Mouse (Mus musculus): ENCODE results near the gene Klk7.

The Klk7 gene

DNA sequence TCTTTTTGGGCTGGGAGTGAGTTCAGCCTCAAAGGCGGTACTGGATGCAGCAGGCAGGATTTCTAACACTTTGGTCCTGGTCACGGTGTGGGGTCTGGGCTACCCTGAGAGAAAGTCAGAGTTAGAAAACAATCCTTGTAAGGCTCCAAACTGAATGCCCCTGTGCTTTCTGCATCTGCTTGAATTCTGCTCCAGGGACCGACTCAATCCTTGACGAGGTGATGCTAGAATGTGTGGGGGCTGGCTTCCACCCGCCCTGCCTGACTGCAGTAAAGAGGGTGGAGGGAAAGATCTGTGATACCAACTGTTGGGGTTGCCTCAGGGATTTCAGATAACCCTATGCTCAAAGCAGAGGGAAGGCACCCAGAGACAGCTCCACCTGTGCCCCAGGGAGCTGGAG is at the start of gene Klk7:
Gene Klk7 (plus strand): TSS at position 301 of the 400 bp plus-strand sequence.
- no peak for DNase-seq (ENCODE audit: low spot score)

DNA sequence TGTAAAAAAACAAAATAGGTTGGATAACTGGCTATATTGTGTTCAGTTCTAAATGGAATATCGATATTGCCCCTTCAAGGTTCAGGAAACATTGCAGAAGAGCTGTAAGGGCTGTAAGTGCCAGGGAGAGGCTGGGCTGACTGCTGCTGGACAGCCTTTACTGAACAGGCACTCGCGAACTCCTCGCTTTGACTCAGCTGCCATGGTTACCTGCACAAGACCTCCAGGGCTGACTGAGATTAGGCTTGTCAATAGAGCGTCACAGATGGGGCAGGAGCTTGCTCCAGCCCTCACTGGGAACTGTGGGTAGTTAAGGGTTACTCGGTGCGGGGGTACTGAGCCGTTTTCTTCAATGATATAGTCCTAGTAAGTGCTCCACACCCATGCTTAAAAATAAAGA is 44.6 kb upstream of the Klk7 start:
- no peak for DNase-seq (ENCODE audit: low spot score)

DNA sequence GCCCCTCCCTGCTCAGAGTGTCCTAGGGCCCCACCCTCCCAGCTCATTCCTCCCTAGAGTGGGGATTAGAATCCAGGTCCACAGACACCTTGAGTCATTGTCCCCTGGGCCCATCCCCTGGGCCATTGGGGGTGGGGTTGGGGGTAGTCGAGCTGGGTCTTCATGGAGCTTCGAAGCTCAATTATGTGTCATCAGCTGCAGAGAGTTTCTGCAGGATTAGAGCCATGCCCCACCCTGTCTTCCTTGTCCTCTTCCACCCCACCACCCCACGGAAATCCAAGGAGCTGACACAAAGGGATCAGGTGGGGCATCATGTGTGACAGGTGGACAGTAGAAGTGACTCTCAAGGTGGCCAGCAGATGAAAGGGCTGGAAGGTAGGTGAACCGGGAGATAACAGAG is 42.5 kb upstream of the Klk7 start, which contains the start of gene Klk12:
Gene Klk12 (plus strand): TSS at position 301 of the 400 bp plus-strand sequence.
- DNase-seq (ENCODE audit: low spot score): no peak

DNA sequence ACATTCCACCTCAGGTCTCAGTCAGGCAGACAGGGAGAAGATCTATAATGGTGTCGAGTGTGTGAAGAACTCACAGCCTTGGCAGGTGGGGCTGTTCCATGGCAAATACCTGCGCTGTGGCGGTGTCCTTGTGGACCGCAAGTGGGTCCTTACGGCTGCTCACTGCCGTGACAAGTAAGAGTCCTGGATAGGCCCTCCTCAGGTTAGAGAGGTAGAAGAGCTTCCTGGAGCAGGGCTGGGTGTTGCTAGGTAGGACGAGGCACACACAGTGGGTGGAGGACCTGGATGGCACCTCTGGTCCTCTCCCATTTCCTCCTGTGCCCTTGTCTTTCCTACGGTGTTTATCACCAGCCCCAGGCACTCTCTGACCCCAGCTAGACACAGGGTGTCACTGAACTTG is 41.5 kb upstream of the Klk7 start:
- no peak for DNase-seq (ENCODE audit: low spot score)

DNA sequence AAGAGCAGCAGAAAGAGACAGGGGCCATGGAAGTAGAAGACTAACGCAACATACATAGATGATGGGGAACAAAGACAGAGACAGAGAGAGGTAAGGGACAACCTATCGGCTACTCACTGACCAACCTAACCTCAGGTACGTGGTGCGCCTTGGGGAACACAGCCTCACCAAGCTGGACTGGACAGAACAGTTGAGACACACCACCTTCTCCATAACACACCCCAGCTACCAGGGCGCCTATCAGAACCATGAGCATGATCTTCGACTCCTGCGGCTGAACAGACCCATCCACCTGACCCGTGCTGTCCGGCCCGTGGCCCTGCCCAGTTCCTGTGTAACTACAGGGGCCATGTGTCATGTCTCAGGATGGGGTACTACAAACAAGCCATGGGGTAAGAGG is 40.4 kb upstream of the Klk7 start:
- DNase-seq (ENCODE audit: low spot score): no peak

DNA sequence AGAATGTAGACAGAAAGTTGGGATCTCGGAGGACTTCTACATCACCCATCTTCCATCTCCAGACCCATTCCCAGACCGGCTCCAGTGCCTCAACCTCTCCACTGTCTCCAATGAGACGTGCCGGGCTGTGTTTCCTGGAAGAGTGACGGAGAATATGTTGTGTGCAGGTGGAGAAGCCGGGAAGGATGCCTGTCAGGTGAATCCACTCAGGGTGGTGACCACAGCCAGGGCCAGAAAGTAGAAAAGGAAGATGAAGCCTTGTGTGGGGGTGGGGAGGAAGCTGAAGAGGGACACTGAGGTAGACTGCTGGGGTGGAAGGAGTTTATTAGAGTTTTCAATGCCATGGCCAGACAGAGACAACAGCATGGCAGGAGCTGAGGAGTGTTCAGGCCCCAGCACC is 39.2 kb upstream of the Klk7 start:
- DNase-seq (ENCODE audit: low spot score): no peak

DNA sequence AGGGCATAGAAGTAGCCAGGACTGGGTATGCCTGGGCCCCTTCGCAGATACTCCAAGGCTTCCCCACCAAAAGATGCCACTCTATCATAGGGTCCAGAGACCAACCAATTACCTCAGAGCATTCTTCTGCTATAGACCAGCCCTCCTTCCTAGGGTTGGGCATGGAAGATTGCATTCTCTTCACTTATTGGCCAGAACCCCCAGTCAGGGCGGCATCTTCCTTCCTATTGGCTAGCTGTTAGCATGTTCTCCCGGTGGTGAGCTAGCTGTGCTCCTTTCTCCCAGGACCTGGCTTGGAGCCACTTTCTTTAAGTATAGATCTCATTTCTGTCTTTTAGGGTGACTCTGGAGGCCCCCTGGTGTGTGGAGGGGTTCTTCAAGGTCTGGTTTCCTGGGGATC is 38.2 kb upstream of the Klk7 start:
- DNase-seq (ENCODE audit: low spot score): no peak

DNA sequence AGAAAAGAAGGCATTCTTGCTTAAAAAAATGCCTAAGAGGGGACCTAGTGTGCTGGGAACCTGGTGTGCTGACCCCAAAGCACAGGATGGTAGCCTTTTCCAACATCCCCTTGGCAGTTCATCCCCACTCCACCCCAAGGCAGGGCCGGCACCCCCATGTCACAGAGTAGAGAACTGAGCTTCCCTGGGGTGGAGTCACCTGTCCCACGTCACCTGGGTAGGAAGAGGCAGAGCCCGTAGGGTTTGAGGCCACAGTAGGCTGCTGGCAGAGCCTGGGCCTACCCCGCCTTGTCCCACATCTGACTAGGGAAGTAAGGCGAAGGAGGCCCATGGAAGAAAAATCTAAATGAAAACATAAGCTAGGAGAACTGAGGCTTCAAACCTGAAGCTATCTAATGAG is 36.7 kb upstream of the Klk7 start, which contains the start of gene Klk11:
Gene Klk11 (plus strand): TSS at position 241 of the 400 bp plus-strand sequence.
- DNase-seq (ENCODE audit: low spot score): no peak

DNA sequence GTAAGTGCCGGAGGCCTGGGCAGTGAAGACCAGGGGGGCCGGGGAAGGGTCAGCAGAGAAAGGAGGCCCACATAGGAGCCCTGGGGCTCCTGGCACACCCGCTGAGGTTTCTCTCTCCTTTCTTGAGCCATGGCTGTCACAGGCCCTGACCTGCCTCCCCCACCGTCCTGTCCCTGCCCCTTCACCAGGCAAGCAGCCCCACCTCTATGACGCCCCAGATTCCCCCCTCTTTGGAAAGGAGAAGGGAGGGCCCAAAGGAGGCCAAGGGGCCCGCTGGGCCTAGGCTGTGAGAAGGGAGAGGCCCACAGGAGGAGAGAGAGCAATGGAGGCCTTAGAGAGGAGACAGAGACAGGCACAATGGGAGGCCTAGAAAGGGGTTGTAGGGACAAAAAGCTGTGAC is 36.3 kb upstream of the Klk7 start:
- DNase-seq (ENCODE audit: low spot score): no peak

DNA sequence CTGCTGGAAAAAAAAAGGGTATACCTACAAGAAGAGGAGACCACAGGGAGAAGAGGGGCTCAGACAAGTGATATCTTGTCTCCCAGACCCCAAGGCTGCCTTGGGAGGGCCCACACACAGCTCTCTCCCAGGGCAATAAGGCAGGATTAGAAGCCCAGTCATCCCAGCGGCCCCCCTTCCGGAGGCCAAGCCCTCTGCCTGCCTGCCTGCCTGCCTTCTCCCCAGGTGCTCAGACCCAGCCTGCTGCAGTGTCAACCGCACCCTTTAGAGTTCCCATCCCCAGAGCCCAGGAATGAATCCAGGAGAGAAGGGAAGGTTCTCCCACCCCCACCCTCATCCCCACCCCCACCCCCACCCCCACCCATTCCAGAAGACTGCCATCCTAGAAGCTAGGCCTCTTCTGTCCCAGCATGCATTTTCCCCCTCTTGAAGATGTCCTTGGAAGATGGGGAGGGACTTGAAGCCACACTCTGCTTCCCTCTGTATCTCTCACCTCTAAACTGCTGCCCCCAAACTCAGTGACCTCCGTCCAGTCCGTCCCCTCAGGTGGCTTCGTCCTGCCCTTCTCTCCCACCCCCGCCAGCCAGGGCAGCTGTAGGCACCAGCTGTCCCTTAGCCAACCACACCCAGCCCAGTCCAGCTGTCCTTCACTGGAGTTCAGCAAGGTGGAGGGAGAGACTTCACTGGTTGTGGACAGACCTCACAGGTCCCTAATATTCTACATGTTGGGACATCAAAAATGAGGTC is 35.6 kb upstream of the Klk7 start:
- DNase-seq (ENCODE audit: low spot score): no peak

DNA sequence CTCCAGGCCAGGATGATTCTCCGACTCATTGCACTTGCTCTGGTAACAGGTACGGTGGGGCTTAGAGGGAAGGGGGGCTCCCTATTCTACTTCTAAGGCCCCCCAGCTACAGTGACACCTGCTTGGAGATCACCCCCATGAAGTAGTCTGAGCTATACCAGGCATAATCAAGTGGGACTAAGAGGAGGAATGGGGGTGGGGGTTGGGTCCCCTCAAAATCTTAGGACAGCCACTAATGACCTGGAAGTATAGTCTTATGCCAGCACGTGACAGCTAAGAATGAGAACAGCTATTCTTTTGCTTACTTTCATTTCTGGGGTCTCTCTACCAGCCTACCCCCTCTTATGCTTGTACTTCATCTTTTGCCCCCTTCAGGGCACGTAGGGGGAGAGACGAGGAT is 34.6 kb upstream of the Klk7 start:
- no peak for DNase-seq (ENCODE audit: low spot score)

DNA sequence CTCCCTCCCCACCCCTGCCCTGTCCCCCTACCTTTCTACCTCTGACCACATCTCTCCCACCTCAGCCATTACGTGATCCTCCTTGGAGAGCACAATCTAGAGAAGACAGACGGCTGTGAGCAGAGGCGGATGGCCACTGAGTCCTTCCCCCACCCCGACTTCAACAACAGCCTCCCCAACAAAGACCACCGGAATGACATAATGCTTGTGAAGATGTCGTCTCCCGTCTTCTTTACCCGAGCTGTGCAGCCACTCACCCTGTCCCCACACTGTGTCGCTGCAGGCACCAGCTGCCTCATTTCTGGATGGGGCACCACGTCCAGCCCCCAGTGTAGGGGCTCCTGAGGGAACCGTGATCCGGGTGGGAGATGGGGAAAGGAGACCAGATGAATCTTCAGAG is 33.7 kb upstream of the Klk7 start:
- DNase-seq (ENCODE audit: low spot score): no peak

DNA sequence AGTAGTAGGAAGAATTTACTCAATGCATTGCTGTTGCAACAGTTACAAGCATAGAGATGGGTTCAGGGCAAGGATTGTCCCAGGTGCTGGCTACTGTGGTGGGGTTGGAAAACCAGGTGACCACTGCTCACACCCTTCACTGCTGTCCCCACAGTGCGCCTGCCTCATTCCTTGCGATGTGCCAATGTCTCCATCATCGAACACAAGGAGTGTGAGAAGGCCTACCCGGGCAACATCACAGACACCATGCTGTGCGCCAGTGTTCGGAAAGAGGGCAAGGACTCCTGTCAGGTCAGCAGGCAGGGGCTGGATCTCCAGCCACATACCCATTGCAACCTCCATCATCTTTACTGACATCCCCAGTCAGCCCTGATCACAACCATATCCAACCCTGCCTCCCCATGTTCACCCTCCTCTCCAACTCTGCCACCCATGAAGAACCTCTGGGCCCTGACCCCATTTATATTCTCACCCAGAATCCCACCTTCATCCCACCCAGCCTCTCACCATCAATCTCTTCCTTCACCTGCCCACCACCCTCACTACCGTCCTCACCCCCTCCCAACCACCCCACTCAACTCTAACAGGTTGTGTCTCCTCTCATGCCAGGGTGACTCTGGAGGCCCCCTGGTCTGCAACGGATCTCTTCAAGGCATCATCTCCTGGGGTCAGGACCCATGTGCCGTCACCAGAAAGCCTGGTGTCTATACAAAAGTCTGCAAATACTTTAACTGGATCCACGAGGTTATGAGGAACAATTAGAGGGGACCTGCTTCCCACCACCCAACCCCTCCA is 32.7 kb upstream of the Klk7 start:
- DNase-seq (ENCODE audit: low spot score): no peak

DNA sequence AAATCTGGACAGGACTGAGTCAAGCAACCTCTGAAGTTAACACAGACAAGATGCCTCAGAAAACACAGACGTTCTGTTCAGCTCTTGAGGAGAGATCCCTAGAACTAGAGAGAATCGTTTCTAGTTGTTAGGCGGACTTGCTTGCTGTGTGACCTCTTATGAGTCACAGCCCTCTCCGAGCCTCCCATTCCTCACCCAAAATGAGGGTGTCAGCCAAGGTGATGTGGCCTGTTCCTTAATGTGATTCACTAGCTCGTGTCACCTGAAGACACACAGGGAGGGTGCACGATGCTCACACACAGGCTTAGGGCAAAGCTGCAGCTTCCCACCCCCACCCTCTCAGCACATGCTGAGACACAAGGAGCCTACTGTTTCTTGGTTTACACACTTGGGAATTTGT is 30.9 kb upstream of the Klk7 start:
- no peak for DNase-seq (ENCODE audit: low spot score)

DNA sequence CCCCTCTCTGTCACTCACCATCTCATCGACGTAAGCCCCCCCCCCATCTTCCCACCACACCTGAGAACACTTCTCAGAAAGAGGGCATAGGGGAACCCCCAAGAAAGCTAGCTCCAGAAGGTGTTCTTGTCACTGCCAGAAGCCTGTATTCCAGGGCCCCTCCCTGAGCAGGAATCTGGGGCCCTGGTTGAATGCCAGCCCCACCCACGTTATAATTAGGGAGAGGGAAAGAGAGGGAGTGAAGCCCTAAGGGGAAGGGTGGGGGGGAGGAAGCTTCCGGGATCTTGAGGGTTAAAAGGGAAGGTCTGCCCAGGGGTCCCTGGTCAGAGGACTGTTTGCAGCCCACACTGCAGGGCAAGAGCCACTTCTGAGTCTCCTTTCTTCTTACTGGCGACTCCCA is 30.3 kb upstream of the Klk7 start, which contains the start of gene Klk10:
Gene Klk10 (plus strand): TSS at position 290 of the 400 bp plus-strand sequence.
- DNase-seq (ENCODE audit: low spot score): no peak

DNA sequence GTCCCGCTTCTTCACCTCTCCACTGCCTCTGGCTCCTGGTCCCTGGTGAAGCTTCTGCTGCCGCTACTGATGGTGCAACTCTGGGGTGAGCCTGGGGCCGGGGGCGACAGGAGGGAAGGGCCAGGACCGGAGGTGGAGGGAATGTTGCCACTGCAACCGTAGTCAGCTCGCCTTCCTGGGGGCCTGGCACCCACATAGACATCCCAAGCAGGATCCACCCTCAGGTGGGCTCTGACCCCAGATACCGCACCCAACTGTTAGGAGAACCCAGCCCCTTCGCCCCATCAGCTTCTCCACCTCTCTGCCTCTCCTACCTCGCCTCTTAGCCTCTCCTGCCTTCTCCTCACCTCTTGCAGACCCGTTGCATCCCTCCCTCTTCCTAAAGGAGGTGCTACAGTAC is 29.6 kb upstream of the Klk7 start:
- DNase-seq (ENCODE audit: low spot score): no peak

DNA sequence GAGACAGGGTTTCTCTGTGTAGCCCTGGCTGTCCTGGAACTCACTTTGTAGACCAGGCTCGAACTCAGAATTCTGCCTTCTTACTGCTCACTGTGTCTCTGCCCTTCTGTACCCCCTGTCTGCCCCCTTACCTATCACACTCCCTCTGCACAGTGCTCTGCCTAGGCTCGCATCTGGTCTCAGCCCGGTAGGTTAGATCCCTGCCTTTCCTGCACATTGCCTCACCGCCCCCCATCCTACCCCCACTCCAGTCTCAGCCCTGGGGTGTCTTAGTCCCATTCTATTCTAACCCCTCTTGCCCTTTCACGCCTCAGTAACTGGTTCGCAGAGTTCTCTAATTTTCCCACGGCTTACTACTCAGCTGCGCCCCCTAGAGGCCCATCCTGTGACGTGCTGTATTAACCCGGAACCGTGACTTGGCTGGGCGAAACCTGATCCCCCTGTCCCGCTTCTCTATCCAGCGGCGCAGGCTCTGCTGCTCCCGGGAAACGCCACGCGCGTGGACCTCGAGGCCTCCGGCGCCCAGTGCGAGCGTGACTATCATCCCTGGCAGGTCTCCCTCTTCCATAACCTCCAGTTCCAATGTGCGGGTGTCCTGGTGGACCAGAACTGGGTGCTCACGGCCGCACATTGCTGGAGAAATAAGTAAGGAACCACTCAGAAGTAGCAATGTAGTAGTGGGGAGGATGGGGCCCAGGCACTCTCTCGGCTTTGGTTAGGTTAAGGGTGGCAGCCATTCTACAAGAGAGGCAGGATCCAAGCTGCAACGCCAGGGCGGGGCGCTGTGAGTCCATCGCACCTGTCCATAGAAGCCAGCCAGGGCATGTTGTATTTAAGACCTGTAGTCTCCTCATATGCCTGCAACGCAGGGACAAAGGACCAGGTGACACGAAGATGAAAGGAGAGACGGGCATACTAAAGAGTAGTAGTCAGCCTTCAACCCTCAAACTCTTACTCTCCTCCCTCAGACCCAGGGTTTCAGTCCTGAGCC is 28.5 kb upstream of the Klk7 start:
- DNase-seq (ENCODE audit: low spot score): peak; percentile 51

DNA sequence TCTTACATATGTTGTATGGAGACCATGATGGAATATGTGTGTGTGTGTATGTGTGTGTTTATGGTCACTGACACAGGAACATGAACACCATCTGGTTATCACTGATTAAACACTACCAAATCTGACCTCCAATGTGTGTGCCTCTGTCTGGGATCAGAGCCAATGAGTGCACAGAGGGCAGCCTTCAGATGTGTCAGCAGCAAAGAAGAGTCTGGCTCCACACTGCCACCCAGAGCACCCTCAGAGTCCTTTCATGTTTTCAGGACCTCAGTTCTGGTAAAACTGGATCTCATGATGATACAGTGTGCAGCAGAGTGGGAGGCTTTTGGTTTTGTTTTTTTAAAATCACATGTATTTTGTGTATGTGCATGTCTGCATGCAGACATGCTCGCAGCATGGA is 25.8 kb upstream of the Klk7 start:
- no peak for DNase-seq (ENCODE audit: low spot score)

DNA sequence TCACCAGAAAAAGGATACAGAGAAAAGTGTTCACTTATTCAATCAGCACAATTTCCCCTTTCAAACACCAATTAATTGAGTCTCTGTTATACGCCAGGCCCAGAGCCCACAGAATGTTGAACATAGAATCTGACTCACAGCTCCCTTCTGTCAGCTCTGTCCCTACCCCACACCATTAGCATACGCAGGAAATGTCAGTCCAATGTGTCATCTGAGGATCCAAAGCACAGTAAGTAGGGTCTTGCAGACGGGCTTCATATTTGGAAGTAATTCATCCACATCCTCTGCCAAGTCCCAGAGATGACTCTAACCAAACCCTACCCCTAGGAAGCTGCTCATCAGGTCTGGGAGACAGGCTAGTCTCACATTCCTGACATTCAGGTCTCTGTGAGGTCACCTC is 23.0 kb upstream of the Klk7 start:
- DNase-seq (ENCODE audit: low spot score): no peak

DNA sequence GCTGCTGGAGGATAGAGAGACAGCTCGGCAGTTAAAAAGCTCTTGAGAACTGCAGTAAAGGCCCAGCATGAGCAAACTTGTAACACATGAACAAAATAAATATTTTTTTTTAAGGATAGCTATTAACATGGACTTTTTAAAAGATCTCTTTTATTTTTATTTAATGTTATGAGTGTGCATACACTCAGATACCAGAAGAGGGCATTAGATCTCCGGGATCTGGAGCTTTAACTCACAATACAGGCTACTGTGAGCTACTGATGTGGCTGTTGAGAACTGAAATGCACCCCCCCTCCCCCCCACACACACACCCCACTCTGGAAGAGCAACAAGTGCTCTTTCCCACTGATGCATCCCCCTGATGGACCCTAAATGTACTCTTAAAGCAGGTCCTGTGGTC is 21.8 kb upstream of the Klk7 start:
- DNase-seq (ENCODE audit: low spot score): no peak

DNA sequence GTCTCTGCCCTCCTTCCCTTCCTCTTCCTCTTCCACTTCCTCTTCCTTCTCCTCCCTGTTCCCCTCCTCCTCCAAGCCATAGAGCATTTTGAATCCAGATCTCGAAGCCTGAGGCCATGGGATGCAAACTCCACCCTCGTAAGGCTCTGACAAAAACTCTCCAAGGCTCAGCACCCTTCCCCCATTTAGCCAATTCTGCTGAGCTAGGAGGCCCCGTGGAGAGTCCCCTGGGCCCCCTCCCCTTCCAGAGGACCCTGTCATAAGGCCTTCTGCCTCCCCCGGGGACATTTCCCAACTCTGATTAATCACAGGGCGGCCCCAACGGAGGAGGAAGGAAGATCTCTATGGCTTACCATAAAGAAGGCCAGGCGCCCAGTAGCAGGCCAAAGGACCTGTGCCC is 19.5 kb upstream of the Klk7 start, which contains the start of gene Klk9:
Gene Klk9 (plus strand): TSS at position 301 of the 400 bp plus-strand sequence.
- no peak for DNase-seq (ENCODE audit: low spot score)

DNA sequence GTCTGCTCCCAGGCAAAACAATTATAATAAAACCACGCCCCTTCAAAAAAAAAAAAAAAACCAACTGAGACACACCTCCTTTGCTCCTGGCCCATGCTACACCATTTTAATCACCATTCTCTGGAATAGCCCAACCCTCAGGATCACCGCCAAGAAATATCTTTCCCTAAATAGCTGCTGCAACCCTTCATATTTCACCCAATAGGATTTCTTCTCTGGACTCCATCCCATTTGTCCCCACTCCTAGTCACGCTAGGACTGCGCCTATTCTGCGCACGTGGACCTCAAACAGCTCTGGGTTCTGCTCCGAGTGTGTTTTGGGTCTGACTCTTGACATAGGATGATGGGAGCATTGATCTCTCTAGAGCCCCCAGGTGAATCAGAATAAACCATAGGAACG is 14.7 kb upstream of the Klk7 start:
- DNase-seq (ENCODE audit: low spot score): no peak
